Mouse (Mus musculus): ENCODE results near the gene Sphk2.

The Sphk2 gene

DNA sequence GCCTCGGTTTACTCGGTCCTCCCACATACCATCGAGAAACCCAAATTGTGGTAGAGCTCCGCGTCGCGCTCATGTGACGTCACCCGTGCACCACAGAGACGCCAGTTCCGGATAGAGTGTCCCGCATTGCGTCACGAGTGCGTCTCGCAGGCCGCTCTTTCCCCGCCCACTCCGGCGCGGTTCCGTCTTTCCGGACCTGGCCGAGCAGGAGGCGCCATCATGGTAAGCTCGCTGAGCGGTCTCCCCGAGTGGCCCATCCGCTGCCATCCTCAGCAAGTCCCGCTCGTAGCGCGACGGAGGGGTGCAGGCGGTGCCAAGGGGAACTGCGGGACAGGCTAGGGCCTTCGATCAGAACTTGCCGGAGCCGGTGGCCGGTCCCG is at the start of gene Sphk2:
Gene Sphk2, minus strand, starts transcription at position 85 of the 380 bp plus-strand sequence.
- DNase-seq, result peak; percentile 95 to 96

DNA sequence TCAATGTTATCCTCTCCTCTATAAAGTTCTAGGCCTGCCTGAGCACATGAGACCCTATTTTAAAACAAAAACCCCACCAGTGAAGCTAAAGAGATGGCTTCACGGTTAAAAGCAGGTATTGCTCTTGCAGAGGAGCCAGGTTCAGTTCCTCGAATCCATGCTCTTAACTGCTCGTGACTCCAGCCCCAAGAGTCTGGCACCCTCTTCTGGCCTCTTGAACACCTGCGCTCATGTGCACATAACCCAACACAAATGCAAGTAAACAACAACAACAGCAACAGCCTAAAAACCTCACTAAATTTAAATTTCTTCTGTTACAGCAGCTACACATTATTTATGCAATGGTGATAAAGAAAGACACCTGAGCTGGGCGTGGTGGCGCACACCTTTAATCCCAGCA is 49.7 kb upstream of the Sphk2 start:
- no peak for DNase-seq

DNA sequence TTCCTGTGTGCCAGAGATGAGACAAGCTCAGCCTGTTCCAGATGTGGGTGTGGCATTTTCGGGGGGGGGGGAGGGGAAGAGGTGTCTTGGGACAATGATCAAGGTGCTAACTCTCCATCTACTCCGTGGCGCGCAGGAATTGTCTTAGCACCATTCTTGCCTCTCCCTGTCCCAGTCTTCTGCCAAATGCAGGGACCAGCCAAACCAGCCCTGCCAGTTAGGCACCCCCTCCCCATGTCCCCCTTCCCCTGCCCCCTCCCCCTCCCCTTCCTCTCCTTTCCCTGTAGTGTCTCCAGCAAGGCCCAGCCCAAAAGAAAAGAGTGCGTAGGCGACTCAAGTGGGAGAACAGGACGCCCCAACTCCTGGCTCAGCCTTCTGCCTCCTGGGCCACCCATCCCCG is 49.0 kb upstream of the Sphk2 start:
- no peak for DNase-seq

DNA sequence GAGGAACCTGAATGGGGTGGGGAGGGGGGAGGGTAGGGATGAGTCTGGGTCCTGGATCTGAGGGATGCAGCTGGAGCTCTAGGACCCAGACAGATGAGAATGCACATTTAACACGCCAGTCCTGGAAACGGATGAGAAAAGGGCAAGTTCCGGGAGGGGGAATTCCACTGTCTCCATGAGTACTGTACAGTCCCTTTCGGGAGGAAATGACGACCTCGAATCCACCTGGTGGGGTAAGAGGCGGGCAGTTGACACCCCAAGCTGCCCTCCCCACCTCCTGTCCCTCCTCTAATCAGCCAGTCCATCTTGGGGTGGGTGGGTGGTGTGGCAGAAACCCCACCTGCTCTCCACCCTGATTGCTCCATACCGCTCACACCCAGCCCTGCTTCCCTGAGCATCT is 48.2 kb upstream of the Sphk2 start:
- no peak for DNase-seq

DNA sequence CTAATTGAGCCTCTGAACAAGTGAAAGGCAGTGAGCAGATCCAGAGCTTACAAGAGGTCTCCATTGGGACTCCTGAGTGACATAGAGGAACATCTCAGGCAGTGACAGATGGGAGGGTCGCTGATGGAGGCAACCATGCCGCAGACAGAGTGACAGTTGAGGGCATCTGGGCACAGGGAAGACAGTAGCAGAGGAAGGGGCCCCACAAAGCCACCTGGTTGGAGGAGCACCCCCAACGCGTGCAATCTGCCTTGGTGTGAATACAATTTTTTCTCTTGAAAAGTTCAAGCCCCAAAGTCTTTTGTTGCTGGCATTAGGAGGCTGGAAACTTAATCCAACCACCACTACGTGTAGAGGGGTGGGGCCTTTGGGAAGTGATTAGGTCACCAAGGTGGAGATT is 42.3 kb upstream of the Sphk2 start:
- no peak for DNase-seq

DNA sequence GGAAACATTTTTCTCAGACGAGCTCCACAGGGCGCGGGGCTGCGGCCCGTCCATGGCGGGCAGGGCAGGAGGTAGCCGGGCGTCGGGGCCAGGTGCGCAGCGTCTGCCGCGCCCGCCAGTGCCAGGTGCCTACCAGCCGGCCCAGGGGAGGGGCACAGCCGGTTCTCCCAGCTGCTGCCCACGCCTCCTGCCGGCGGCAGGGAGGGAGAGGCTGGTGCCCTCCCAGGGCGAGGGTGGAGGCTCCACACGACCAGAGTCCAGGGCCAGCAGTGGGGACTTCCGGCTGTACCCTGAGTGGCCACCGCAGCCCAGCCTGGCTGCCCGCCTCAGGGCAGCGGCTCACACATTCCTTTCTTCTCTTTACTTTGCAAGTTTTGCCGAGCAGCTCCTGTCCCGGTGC is 41.6 kb upstream of the Sphk2 start:
- peak in 1 of 2 experiments; percentile 21 for DNase-seq

DNA sequence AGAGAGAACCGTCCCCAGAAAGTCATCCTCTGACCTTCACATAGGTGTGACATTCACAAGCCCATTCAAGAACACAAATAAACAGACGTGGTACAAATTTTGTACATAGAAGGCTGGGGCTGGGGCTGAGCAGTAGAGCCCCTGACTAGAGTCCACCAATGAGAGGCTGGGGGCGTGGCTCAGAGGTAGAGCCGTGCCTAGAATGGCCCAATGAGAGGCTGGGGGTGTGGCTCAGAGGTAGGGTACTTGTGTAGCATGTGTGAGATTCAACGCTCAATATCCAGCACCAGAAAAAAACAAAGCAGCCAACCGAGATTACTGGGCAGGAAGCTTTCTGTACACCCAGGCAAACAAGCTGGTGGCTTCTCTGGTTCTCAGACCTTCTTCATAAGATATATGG is 37.9 kb upstream of the Sphk2 start:
- no peak for DNase-seq

DNA sequence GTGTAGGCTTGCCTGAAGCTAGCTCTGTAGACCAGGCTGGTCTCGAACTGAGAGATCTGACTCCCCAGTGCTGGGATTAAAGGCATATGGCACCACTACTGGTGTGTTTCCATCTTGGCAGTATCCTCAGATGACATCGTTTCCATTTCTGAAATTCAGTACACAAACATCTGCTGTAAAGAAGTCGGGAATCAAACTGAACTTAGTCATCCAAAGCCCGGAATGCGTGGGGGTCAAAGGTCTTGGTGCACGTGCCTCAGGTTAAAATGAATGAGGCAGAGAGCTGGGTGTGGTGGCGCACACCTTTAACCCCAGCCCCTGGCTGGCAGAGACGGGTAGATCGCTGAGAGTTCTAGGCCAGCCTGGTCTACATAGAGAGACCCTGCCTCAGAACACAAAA is 32.4 kb upstream of the Sphk2 start:
- DNase-seq, result no peak

DNA sequence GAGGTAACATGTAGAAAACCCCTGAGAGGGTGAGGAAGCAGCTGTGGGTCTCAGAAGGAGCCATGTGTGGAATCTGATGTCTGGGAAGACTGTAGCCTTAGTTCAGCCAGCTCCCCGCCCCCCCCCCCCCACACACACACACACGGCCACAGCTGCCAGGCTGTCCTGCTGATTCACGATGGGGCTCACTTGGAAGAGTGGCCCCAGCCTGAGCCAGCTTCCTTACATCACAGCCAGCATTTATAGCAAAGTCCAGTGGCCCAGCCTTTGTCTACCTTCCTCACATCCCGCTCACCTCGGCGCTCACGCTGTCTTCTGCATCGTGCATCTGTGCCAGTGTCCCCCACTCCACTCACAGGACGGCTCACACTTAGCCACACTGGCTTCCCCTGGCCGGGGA is 31.6 kb upstream of the Sphk2 start:
- no peak for DNase-seq

DNA sequence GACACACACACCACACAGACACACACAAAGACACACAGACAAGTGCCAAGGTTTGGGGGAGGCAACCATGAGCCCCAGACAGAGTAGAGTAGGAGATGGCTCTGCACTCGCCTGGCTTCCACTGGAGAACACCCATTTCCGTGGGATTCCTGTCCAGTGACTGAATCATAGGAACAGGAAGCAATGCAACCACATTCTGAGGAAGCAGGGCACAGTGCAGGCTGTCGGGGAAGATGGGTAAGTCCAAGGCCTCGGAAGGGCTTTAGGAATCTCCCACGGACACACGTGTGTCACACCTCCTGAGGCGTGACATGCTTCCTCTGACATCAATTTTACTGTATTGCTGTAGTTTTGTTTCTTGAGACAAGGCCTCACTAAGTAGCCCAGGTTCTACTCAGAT is 30.3 kb upstream of the Sphk2 start:
- no peak for DNase-seq

DNA sequence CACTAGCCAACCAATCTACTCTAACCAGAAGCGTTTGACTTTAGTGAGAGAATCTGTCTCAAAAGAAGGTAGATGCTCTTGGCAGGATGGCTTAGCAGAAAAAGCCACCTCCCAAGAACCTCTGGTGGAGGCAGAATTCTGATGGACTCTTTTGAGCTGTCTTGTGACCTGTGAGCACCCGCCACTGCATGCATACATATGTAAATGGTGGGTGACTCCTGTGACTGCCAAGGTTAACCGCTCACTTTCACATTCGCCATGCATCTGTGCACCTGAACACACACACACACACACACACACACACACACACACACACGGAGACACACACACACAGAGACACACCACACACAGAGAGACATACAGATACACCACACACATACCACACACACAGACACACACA is 29.6 kb upstream of the Sphk2 start:
- DNase-seq, result no peak

DNA sequence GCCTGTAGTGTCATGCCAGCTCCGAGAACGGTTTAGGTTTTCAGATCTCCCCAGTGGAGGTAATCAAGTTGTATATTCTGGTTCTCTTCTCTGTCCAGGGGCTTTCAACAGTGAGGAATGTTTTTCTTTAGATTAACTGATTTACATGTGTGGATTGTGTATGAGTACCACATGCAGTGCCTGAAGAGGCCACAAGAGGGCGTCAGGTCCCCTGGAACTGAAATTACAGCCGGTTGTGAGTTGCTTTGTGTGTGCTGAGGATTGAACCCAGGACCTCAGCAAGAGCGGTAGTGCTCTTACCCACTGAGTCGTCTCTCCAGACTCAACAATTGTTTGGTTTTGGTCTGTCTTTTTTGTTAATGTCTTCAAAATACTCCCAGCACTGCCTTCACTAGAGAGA is 28.7 kb upstream of the Sphk2 start:
- no peak for DNase-seq

DNA sequence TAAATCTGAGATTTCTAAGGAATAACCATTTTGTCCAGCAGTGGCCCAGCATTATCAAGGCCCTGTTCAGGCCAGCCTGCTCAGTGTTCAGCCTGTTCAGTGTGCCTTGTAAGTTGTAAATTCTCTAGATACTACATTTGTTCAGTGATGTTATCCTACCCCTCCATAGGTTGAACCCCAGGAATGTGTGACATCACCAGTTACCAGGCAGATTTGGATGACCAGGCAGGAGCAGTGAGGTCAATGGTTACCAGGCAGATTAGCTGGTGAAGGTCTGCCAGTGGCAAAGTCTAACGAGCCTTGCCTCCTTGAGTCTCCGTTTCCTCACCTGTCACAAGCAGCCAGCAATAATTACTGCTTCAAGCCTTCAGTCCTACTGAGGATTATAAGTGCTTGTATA is 26.6 kb upstream of the Sphk2 start:
- DNase-seq, result no peak

DNA sequence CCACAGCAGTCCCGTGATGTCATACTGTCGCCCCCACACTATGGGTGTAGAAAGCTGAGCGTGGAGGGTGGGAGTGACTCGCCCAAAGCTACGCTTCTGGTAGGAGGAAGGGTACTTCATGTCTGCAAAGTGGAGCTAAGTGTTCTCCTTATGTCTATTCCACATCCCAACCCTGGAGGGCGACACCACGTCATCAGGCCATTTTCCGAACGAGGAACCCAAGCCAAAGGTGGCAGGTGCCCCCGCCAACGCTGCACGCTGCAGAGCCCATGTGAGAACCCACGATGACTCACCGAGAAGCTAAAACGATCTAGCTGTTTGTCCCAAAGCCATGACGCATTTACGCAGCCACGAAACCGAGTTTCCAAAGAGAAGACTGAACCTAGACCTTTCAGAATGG is 24.5 kb upstream of the Sphk2 start:
- no peak for DNase-seq

DNA sequence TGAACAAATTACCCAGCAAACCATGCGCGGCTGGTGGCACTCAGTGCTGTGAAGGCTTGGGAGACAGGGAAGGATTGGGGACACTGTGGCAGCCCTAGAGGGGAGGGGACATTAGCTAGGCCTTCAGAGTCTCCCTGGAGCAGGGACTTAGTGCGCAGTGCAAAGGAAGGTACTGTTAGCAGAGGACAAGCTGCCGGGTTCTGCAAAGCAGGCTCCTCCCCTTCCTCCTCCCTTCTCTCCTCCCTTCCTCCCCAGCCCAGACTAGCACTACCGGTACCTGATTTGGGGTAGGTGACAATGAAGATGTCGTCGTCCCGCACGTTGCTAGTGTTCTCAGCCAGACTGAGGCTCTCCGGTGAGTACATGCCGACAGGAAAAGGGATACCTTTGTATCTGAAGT is 24.0 kb upstream of the Sphk2 start:
- DNase-seq, result peak in 1 of 2 experiments; percentile 59

DNA sequence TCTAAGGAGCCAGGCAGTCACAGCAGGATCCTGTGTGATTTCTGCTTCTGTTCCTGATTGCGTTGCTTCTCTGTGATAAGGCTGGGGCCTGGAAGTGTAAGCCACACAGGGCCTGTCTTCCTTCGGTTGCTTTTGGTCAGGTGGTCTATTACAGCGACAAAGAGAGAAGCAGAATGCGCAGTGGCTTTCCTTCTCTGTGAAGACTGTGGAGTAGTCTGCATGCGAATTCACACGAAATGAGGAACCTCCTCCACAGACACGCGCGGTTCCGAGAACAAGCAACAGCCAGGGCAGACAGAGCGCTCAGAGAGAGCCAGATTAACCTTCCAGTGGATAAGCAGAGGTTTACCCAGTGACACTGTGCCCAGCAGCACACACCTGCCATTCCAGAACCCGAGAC is 23.5 kb upstream of the Sphk2 start:
- DNase-seq, result no peak

DNA sequence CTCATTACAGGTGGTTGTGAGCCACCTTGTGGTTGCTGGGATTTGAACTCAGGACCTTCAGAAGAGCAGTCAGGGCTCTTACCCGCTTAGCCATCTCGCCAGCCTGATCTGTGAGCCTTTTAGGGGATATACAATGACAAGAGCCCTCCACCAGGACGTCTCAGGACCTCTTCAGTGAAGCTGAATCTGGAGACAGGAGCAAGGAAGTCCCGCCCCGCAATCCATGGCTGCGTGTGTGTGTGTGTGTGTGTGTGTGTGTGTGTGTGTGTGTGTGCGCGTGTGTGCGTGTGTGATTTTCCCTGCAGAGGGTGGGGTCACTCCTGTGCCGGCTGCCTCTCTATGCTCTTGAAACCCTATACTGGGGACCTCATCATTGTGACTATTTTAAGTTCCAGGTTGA is 22.0 kb upstream of the Sphk2 start:
- DNase-seq, result no peak

DNA sequence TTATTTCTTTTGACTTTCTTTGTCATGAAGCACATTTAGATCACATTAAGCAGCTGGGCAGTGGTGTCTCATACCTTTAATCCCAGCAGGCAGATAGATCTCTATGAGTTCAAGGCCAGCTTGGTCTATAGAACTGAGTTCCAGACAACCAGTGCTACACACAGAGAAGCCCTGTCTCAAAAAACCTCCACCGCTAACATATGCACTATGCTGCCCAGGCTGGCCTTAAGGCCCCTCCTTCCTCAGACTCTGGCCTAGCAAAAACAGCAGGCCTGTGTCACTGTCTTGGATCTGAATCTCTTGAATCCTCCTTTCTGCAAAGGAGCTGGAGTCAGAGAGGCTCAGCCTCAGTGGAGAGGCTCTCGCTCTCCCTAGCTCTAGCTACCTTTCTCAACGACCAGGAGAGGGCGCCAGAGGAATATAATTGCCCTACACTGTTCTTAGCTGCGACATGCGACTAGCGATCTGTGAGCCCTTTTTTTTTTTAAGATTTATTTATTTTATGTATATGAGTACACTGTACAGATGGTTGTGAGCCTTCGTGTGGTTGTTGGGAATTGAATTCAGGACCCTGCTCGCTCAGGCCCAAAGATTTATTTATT is 21.5 kb upstream of the Sphk2 start:
- peak in 1 of 2 experiments; percentile 71 for DNase-seq

DNA sequence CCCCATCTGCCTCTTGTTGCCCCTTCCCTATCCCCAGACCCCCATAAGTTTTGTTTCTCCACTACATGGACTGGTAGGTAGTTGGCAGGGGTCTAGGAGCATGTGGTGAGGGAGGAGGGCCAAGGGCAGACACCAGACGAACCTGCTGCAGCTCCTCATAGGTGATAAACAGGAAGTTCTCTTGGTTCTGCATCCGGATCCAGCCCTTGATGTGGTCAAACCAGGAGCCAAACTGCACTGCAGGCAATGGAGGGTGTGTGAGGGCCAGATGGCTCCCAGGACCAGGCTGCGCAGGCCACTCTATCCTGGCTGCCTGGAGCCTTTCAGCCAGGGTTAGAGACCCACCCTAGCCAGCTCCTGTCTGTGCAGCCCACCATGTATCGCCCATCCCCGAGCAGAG is 15.7 kb upstream of the Sphk2 start:
- peak; percentile 74 to 87 for DNase-seq

DNA sequence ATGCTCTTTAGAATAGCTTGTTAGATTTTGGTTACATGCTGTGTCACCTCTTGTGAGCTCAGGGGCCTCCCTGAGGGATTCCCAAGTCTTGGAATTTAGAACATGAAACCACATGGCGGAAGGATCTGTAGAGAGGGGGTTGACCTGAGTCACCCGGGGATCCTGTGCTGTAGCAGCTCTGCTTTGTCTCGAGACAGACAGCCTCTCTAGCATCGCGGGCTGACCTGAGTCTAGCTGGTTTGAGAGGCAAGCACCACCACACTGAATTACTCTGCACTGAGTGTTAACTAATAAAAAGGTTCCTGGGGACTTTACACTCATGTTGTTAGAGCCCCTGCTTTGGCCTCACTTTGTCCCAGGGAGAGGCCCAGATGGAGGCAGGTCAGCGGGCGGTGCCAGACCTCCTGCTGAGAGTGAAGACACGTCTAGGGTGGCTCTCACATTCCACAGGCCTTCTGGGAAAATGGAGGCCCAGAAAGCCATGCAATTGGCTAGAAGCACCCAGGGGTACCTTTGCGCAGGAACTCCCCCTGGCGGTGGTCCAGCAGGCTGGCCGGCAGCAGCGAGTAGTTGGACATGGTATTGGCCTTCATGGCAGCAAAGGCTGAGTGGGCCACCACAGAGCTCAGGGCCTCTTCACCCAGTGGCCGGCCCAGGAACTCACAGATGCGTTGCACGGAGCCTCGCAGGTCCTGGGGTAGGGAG is 13.1 kb upstream of the Sphk2 start:
- DNase-seq, result peak; percentile 34 to 43

DNA sequence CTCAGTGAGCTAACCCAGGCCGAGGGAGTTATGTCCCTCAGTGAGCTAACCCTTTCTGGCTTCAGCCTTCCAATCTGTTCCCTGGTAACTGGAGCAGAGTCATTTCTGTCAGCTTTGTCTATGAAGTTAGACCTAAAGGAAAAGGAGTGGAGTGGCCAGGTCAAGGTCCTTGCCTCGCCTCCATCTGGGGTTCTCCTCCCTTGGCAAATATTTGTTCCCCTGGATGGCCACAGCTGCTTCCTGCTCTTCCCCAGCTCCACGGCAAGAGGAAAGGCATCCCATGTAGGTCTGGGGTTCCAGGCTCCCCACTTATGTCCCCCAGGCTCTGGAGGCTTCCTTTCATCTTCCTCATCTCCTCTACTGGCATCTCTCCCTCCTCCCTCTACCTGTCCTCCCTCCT is 9.8 kb upstream of the Sphk2 start:
- DNase-seq, result no peak

DNA sequence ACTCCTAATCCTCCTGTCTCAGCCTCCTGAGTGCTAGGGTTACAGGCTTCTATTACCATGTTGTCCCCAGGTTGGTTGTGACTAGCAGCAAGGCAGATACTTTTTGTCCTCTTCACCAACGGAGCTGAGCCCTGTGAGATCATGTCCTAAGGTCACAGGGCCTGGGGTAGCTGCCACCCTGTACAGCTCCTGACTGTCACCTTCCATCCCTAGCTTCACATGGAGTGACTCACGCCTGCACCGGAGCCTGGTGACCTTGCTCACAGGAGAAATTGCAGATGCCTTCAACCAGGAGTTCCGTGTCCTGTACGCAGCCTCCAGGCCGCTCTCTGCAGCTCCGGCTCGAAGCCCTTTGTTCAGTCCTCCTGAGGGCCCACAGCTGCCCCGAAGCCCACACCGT is 8.6 kb upstream of the Sphk2 start:
- no peak for DNase-seq

DNA sequence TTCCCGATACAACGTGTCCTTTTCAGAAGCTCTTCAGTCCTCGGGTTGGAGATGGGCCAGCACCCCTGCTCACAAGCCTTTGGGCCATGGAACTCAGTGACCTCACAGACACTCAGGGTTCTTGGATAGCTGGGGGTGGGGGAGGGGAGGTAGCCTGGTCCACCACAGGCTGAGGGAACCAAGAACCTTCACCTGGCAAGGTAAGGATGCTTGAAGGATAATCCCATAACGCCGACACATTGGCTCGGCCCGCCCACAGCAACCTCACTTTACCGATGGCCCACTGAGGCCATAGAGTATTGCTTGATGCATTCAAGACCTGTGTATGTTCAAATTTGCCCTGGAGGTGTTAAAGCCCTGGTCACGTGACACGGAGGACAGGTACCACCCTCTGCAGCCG is 7.9 kb upstream of the Sphk2 start, which contains the start of gene Spaca4:
Gene Spaca4, minus strand, starts transcription at position 101 of the 400 bp plus-strand sequence.
- DNase-seq, result no peak

DNA sequence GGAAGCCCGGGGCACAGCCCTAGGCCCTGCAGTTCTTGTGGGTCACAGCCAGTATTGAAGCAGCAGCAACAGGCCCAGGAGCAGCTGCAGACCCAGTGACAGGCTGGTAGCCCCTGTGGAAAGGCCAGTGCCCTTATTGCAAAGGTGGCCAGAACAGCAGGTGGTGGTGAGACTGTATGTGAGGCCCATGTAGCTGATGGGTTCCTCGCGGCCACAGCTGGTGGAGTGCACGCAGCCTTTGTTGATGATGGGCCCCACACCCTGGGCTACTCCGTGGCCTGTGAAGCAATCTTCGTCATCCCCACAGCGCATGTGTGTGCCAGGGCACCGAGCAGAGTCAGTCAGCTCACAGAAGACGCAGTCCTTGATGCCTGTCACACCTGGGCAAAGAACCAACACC is 7.3 kb upstream of the Sphk2 start:
- DNase-seq, result no peak

DNA sequence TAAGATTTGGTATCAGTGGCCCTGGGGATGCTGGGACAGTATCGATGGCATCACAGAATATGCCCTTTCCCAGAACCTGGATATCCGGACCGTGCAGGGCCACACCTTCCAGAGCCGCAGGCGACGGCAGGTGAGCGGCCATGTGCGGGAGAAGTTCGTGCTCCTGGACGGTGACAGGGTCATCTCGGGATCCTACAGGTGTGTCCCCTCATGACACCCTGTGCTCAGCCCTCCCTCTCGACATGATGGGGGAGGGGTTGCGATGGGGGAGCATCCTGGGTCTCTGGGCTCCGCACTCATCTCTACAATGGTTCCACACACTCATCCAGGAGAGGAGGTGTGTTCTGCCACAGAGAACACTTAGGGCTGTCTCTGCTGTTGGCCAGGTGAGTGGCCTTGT is 6.0 kb upstream of the Sphk2 start:
- no peak for DNase-seq

All from thymus, adult 18-20 months (tissue).